Mouse (Mus musculus) midbrain, embryonic 10.5 days (tissue): Measurements from ENCODE around the gene Gadd45gip1. TPM values are rescaled to one million over a fixed set of nuclear protein-coding genes. Genes with fewer than 3 reads are reported as not detected.

Experiments used
- DNase-seq: peaks from one replicate; pipeline ENCODE4 v3.0.0-alpha.2; 2017; ENCODE audit warnings: low spot score
- H3K27ac ChIP-seq: fragments of 300-500 bp; sonication (generic); replicated peaks from 2 replicates; pipeline ENCODE4 v1.5.1; 2016; ENCODE audit warnings: mild to moderate bottlenecking
- H3K27me3 ChIP-seq: fragments of 300-500 bp; sonication (generic); 2 replicates; pipeline ENCODE4 v1.6.1; 2016; ENCODE audit warnings: low read depth, mild to moderate bottlenecking; ENCODE audit not compliant: poor library complexity, severe bottlenecking
- H3K36me3 ChIP-seq: fragments of 300-500 bp; sonication (generic); 2 replicates; pipeline ENCODE4 v1.6.1; 2016; ENCODE audit warnings: mild to moderate bottlenecking, moderate library complexity
- H3K4me1 ChIP-seq: fragments of 300-500 bp; sonication (generic); 2 replicates; pipeline ENCODE4 v1.6.1; 2016
- H3K4me3 ChIP-seq: fragments of 300-500 bp; sonication (generic); 2 replicates; pipeline ENCODE4 v1.5.1; 2016; ENCODE audit warnings: mild to moderate bottlenecking, moderate library complexity
- H3K9me3 ChIP-seq: fragments of 300-500 bp; sonication (generic); replicated peaks from 2 replicates; pipeline ENCODE4 v1.6.1; 2016; ENCODE audit warnings: mild to moderate bottlenecking
- WGBS: fragments of 180-500 bp; shearing (Covaris S2); methylation state at CpG from one replicate; pipeline ENCODE4 v1.1.7; 2016; 5-methylcytosine and 5-hydroxymethylcytosine counted together
- microRNA-seq: library from miRNA; unstranded; fragments of <30 nt; microRNA quantifications from one replicate; pipeline ENCODE4, GENCODE M21; 2017
- polyA plus RNA-seq: library from polyadenylated mRNA; unstranded; fragments of >200 nt; fragmentation: Nextera tagmentation; extraction: Ambion mirVana; gene quantifications from 2 replicates; pipeline ENCODE4 v1.2.1, GENCODE M21; 2016

Gene Gadd45gip1
- polyA plus RNA-seq, 1 experiment from 2014 or later: 47.2 TPM

- H3K9me3 ChIP-seq: no peaks in the 10 kb centered on the region
- H3K36me3 ChIP-seq: peaks cover 34% of the 10 kb centered on the region
- no peaks in the 10 kb centered on the region; the same call in 1 of the 2 replicates for H3K27me3 ChIP-seq
- H3K4me3 ChIP-seq: peak within 1 kb of the TSS; percentile 87
- peak within 1 kb of the TSS; percentile 93 for H3K27ac ChIP-seq
- WGBS: under 1% methylated on average over 39 of the region's 39 CpGs
- DNase-seq: peak; percentile 96
- peaks cover 13% of the 10 kb centered on the region for H3K4me1 ChIP-seq
These were observed 25.6 kb downstream of the Gadd45gip1 start, which contains the start of gene Farsa for GRCm38 (mm10) chr8:84856864-84857441. Gene Farsa (plus strand): TSS chr8:84856989.

DNA sequence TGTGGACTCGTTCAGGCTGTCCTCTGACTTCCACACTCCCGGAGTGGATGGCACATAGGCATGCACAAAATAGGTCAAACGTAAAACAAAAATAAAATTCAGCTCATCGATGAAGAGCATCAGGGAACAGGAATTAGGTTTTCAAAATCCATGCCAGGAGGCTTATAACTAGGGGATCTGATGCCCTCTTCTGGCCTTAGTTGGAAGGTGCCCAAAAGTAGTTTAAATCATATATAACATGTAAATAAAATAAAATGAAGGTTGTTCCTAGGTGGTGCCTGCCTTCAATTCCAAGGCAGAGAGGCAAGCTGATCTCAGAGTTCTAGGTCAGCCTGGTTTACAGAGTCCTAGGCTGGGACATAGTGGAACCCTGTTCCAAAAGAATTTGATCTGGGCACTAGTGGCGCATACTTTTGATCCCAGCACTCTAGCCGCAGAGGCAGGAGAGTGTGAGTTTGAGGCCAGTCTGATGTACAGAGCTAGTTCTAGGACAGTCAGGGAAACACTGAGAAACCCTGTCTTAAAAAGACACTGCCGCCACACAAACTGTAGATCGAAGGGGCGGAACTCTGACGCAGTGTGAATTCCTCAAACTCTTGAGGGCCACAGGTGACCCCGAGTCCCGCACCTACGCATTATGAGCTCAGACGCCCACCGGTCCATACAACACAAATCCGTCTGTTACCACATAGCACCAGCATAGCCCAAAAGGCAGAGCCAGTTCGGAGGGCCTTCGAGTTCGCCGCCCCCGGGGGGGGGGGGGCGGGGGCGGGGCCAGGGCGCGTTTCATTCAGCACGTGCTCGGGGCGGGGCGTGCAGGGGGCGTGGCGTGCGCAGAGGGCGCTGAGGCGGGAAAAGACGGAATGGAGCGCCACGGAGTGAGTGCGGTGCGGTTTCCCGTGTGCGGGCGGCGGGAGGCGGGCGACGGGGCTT is 40.3 kb downstream of the Gadd45gip1 start, which contains the start of gene Syce2:
Gene Syce2 (plus strand): TSS at position 736 of the 933 bp plus-strand sequence.
- Histone ChIP-seq H3K4me1 (peaks cover 15% of the 10 kb centered on the region), H3K9me3 (no peaks in the 10 kb centered on the region), H3K4me3 (peak within 1 kb of the TSS; percentile 56), H3K27ac (peak within 1 kb of the TSS; percentile 77), H3K27me3 (peaks cover 24% of the 10 kb centered on the region), H3K36me3 (peaks cover 40% of the 10 kb centered on the region)
- WGBS: 15% methylated on average over 46 of the region's 46 CpGs
- DNase-seq: peak; percentile 76

DNA sequence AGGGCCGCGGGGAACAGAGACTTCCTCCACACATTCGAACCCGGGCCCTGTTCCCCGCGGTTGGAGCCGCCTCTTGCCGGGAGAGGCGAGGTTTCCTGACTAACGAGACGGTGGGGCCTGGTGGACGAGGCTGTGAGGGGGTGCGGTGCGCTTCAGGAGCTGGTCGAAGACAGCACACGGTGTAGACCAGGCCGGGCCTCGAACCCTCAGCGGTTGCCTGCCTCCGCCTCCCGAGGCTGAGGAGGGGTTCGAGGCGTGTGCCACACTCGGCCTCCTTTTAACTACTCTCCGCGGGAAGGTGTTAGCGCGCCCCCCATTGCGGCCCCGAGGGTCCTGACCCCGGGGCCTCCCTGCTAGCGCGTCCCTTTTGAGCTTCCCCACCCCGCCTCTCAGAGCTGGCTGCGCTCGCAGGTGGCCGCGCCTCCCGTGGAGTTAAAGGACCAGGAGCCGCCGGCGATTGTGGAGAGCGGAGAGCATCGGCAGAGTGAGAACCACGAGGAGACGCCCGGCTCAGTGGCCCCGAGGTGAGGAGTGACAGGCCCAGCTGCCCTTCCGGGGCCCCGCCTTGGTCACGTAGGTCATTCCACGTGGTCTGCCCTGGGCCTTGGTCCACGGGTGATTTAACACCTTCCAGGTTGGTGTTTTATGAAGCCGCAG is 41.1 kb downstream of the Gadd45gip1 start:
- Histone ChIP-seq H3K9me3 (no peaks in the 10 kb centered on the region), H3K4me3 (peak overlapping the region; percentile 56), H3K27me3 (peaks cover 24% of the 10 kb centered on the region), H3K36me3 (peaks cover 32% of the 10 kb centered on the region), H3K4me1 (peaks cover 15% of the 10 kb centered on the region), H3K27ac (peak overlapping the region; percentile 77)
- peak; percentile 58 for DNase-seq
- WGBS: 3% methylated on average over 53 of the region's 54 CpGs

- Histone ChIP-seq H3K4me3 (peak overlapping the region; percentile 56), H3K9me3 (no peaks in the 10 kb centered on the region), H3K27me3 (peaks cover 24% of the 10 kb centered on the region), H3K36me3 (peaks cover 27% of the 10 kb centered on the region), H3K4me1 (peaks cover 15% of the 10 kb centered on the region), H3K27ac (peak overlapping the region; percentile 77; the same call in 1 of the 2 replicates)
- WGBS: 65% methylated on average over 4 of the region's 4 CpGs
- DNase-seq: no peak
These were observed 41.7 kb downstream of the Gadd45gip1 start for GRCm38 (mm10) chr8:84873016-84873415.

- no peak for DNase-seq
- peaks cover 15% of the 10 kb centered on the region for H3K4me1 ChIP-seq
- peaks cover 24% of the 10 kb centered on the region for H3K27me3 ChIP-seq
- no peaks in the 10 kb centered on the region for H3K9me3 ChIP-seq
- no peak overlapping the region for H3K27ac ChIP-seq
- 93% methylated on average over 3 of the region's 3 CpGs for WGBS
- peaks cover 13% of the 10 kb centered on the region for H3K36me3 ChIP-seq
- no peak overlapping the region for H3K4me3 ChIP-seq
These were observed 43.0 kb downstream of the Gadd45gip1 start for GRCm38 (mm10) chr8:84874339-84874738.

GRCm38 (mm10) chr8:84877297-84878035 is 46.1 kb downstream of the Gadd45gip1 start:
- Histone ChIP-seq H3K27ac (no peak overlapping the region), H3K9me3 (no peaks in the 10 kb centered on the region), H3K4me3 (no peak overlapping the region), H3K36me3 (no peaks in the 10 kb centered on the region), H3K4me1 (peaks cover 7% of the 10 kb centered on the region), H3K27me3 (peaks cover 16% of the 10 kb centered on the region)
- WGBS: 92% methylated on average over 3 of the region's 3 CpGs
- DNase-seq: no peak

DNA sequence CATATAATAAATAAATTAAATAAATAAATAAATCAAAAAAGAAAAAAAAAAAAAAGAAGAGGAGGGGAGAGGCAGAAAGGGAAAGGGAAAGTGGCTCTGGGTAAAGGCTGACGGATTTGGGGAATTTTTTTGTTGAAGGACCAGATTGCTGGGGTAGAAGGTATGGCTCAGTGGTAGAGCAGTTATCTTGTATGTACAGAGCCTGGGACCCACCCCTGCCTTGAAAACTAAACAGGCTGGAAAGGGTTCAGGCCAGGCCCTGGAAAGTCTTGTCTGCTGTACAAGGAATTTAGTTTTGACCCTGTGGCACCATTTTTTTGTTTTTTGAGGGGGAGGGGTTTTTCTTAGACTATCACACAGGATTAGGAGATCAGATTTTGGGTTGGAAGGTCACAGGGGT is 47.6 kb downstream of the Gadd45gip1 start:
- H3K27me3 ChIP-seq: peaks cover 1% of the 10 kb centered on the region; the same call in 1 of the 2 replicates
- WGBS: 85% methylated on average over 1 of the region's 1 CpGs
- no peaks in the 10 kb centered on the region for H3K4me1 ChIP-seq

GRCm38 (mm10) chr8:84884728-84885127 is 53.4 kb downstream of the Gadd45gip1 start:
- Histone ChIP-seq H3K4me1 (no peaks in the 10 kb centered on the region), H3K36me3 (peaks cover 48% of the 10 kb centered on the region), H3K27ac (no peak overlapping the region), H3K9me3 (no peaks in the 10 kb centered on the region), H3K4me3 (no peak overlapping the region), H3K27me3 (no peaks in the 10 kb centered on the region)
- 90% methylated on average over 4 of the region's 4 CpGs for WGBS
- DNase-seq: no peak

More for the DNA sequence above, 47.6 kb downstream of the Gadd45gip1 start:
- no peak for DNase-seq
- Histone ChIP-seq H3K4me3 (no peak overlapping the region), H3K27ac (no peak overlapping the region), H3K36me3 (no peaks in the 10 kb centered on the region), H3K9me3 (no peaks in the 10 kb centered on the region)

Small RNAs within 50 kb of the gene (microRNA-seq; reads per million reads assigned to microRNA genes)
- 9.0 reads per million, percentile 20 among the genes with 10 or more reads in this experiment for gene Mir7069

Other genes with a start within 250 kb of the Gadd45gip1 start
- 63.6 and 78.2 TPM in 2 replicates for gene Ier2, start 168.7 kb upstream of the Gadd45gip1 start, polyA plus RNA-seq
- 56.4 and 58.1 TPM in 2 replicates for gene Trmt1, start 145.2 kb upstream of the Gadd45gip1 start, polyA plus RNA-seq
- gene Nacc1, start 143.7 kb upstream of the Gadd45gip1 start, polyA plus RNA-seq: 24.8 and 26.3 TPM in 2 replicates
- 4.8 and 5.8 TPM in 2 replicates for gene Lyl1, start 130.1 kb upstream of the Gadd45gip1 start, polyA plus RNA-seq
- 1.1 and 1.4 TPM in 2 replicates for gene G430095P16Rik, start 108.5 kb upstream of the Gadd45gip1 start, polyA plus RNA-seq
- gene Nfix, start 31.2 kb upstream of the Gadd45gip1 start, polyA plus RNA-seq: 0.49 and 1.2 TPM in 2 replicates
- 2.9 and 5.3 TPM in 2 replicates for gene Dand5, start 8.7 kb upstream of the Gadd45gip1 start, polyA plus RNA-seq
- 124 and 131 TPM in 2 replicates for gene Rad23a, start 9.1 kb downstream of the Gadd45gip1 start, polyA plus RNA-seq
- 723 and 798 TPM in 2 replicates for gene Calr, start 15.4 kb downstream of the Gadd45gip1 start, polyA plus RNA-seq
- 133 and 139 TPM in 2 replicates for gene Farsa, start 25.5 kb downstream of the Gadd45gip1 start, polyA plus RNA-seq
- gene Syce2, start 40.6 kb downstream of the Gadd45gip1 start, polyA plus RNA-seq: 64.7 and 71.7 TPM in 2 replicates
- gene Gcdh, start 62.4 kb downstream of the Gadd45gip1 start, polyA plus RNA-seq: 37.3 and 39.6 TPM in 2 replicates
- gene Klf1, start 70.4 kb downstream of the Gadd45gip1 start, polyA plus RNA-seq: 14.8 and 19.7 TPM in 2 replicates
- 6.6 and 7.5 TPM in 2 replicates for gene Dnase2a, start 77.0 kb downstream of the Gadd45gip1 start, polyA plus RNA-seq
- gene Mast1, start 105.8 kb downstream of the Gadd45gip1 start, polyA plus RNA-seq: 3.2 and 8.4 TPM in 2 replicates
- gene Rtbdn, start 115.5 kb downstream of the Gadd45gip1 start, polyA plus RNA-seq: 0.62 and 1.2 TPM in 2 replicates
- not detected in 2 replicates for gene Gm49661, start 137.9 kb downstream of the Gadd45gip1 start, polyA plus RNA-seq
- gene Prdx2, start 138.1 kb downstream of the Gadd45gip1 start, polyA plus RNA-seq: 1,203 and 1,278 TPM in 2 replicates
- gene Rnaseh2a, start 138.2 kb downstream of the Gadd45gip1 start, polyA plus RNA-seq: 136 and 158 TPM in 2 replicates
- gene Junb, start 147.2 kb downstream of the Gadd45gip1 start, polyA plus RNA-seq: 5.0 and 5.4 TPM in 2 replicates
- 18.2 and 18.4 TPM in 2 replicates for gene Hook2, start 159.1 kb downstream of the Gadd45gip1 start, polyA plus RNA-seq
- not detected in 2 replicates for gene Best2, start 183.0 kb downstream of the Gadd45gip1 start, polyA plus RNA-seq
- gene Asna1, start 193.8 kb downstream of the Gadd45gip1 start, polyA plus RNA-seq: 160 and 164 TPM in 2 replicates
- gene Trir, start 195.3 kb downstream of the Gadd45gip1 start, polyA plus RNA-seq: 140 and 146 TPM in 2 replicates
- gene Tnpo2, start 205.4 kb downstream of the Gadd45gip1 start, polyA plus RNA-seq: 28.6 and 34.9 TPM in 2 replicates
- gene Fbxw9, start 228.5 kb downstream of the Gadd45gip1 start, polyA plus RNA-seq: 25.5 and 32.3 TPM in 2 replicates
- gene Gm5741, start 236.5 kb downstream of the Gadd45gip1 start, polyA plus RNA-seq: 0.91 and 1.1 TPM in 2 replicates
- 70.8 and 71.8 TPM in 2 replicates for gene Dhps, start 240.2 kb downstream of the Gadd45gip1 start, polyA plus RNA-seq
- 133 and 142 TPM in 2 replicates for gene Wdr83os, start 249.2 kb downstream of the Gadd45gip1 start, polyA plus RNA-seq
- gene Wdr83, start 249.8 kb downstream of the Gadd45gip1 start, polyA plus RNA-seq: 61.2 and 70.6 TPM in 2 replicates